Mouse (Mus musculus) cerebellum, postnatal 36 days (tissue): ENCODE data around the gene Tmc4.

Experiments used
- DNase-seq, 2 experiments: peaks; one replicate each; pipeline ENCODE4 v3.0.0; 2021 to 2022; ENCODE audit warnings: mixed read lengths in 2 of 2

Tmc4 gene

GRCm38 (mm10) chr7:3692382-3692986 is 15.1 kb upstream of the Tmc4 start, which contains the start of gene Tsen34:
Gene Tsen34, plus strand, starts transcription at chr7:3692863.
- no peak for DNase-seq

GRCm38 (mm10) chr7:3691919-3692318 is 14.6 kb upstream of the Tmc4 start:
- no peak for DNase-seq

GRCm38 (mm10) chr7:3685400-3686187 is 8.2 kb upstream of the Tmc4 start:
- peak; percentile 63 to 72 for DNase-seq

- no peak for DNase-seq
These were observed 7.3 kb upstream of the Tmc4 start for GRCm38 (mm10) chr7:3684698-3685097.

- no peak for DNase-seq
These were observed 6.7 kb upstream of the Tmc4 start for GRCm38 (mm10) chr7:3683908-3684550.

GRCm38 (mm10) chr7:3676371-3676770 is 982 bp downstream of the Tmc4 start:
- no peak for DNase-seq

- DNase-seq = no peak
These were observed 2.2 kb downstream of the Tmc4 start for GRCm38 (mm10) chr7:3675228-3675548.

GRCm38 (mm10) chr7:3674507-3675227 is 2.7 kb downstream of the Tmc4 start:
- peak; percentile 87 for DNase-seq

GRCm38 (mm10) chr7:3666921-3667391 is 10.4 kb downstream of the Tmc4 start:
- DNase-seq = no peak

- peak; percentile 95 to 96 for DNase-seq
These were observed 11.9 kb downstream of the Tmc4 start, which contains the start of gene Leng1 for GRCm38 (mm10) chr7:3665215-3666114. Gene Leng1, minus strand, starts transcription at chr7:3665840.

- DNase-seq = no peak
These were observed 12.7 kb downstream of the Tmc4 start for GRCm38 (mm10) chr7:3664524-3665214.

GRCm38 (mm10) chr7:3658578-3658977 is 18.8 kb downstream of the Tmc4 start:
- no peak for DNase-seq

- no peak for DNase-seq
These were observed 20.4 kb downstream of the Tmc4 start for GRCm38 (mm10) chr7:3656966-3657365.

GRCm38 (mm10) chr7:3646641-3647040 is 30.7 kb downstream of the Tmc4 start:
- DNase-seq = no peak

- DNase-seq = no peak
These were observed 31.2 kb downstream of the Tmc4 start for GRCm38 (mm10) chr7:3646188-3646587.

GRCm38 (mm10) chr7:3645488-3646025 is 31.8 kb downstream of the Tmc4 start:
- DNase-seq = no peak

GRCm38 (mm10) chr7:3644672-3645487 is 32.5 kb downstream of the Tmc4 start, which contains the start of gene Cnot3:
Gene Cnot3, plus strand, starts transcription at chr7:3645268.
- DNase-seq = peak; percentile 97

- peak in 1 of 2 experiments; percentile 94 for DNase-seq
These were observed 33.0 kb downstream of the Tmc4 start for GRCm38 (mm10) chr7:3644348-3644671.

GRCm38 (mm10) chr7:3643843-3644242 is 33.5 kb downstream of the Tmc4 start:
- DNase-seq = no peak

- DNase-seq = no peak
These were observed 33.9 kb downstream of the Tmc4 start for GRCm38 (mm10) chr7:3643412-3643811.
